Mouse (Mus musculus): ENCODE results near the gene Rnf144a. TPM values are rescaled to one million over a fixed set of nuclear protein-coding genes. Genes with fewer than 3 reads are reported as not detected.
A peak's percentile ranks its signal among the peaks of the same experiment; 100 is the strongest.
"Not testable (repeated sequence)": the region's sequence is repeated elsewhere in the genome, so short reads cannot be mapped to it uniquely, and the experiment has no call there.

Gene Rnf144a
- polyA plus RNA-seq, 1 experiment from 2014 or later, result 17.4 TPM

DNA sequence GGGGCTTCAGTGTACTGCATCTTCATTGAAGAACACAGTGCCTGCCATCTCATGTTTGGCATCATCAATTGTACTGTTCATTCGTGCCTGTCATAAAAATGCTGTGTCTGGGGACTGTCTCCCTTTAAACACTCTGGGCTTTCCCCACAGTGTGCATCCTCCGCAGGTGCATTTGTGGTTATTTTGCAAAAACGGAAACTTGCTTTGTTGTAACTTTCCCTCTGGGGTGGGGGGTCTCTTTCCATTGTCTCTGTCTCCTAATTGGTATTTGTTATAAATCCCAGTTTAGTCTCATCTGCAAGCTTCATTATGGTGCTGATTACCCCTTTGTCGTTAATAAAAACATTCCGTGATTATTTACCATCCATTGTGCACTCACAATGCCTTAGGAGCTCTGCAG is 112.2 kb downstream of the Rnf144a start:
- ATAC-seq (no peak), DNase-seq (ENCODE audit: low spot score) (no peak)
- H3K9me3 ChIP-seq (replicated peaks; ENCODE audit: control insufficient read depth, low read length), result no peaks in the 10 kb centered on the region
- 0 out of 2 replicates have a peak, but pooled peaks cover 5% of the 10 kb centered on the region for H3K36me3 ChIP-seq (ENCODE audit: control insufficient read depth, insufficient read depth, low read length)
- WGBS, result 37% methylated on average over 5 of the region's 5 CpGs
- H3K27me3 ChIP-seq (replicated peaks; ENCODE audit: control insufficient read depth, insufficient read depth, low read length), result no peaks in the 10 kb centered on the region
- no peak overlapping the region for H3K4me3 ChIP-seq (ENCODE audit: low read depth, low read length)
- no peaks in the 10 kb centered on the region for H3K4me1 ChIP-seq (ENCODE audit: control insufficient read depth, insufficient read depth, low read length)
- H3K4me2 ChIP-seq (ENCODE audit: low read length), result no peak overlapping the region
- no peak overlapping the region for H3K27ac ChIP-seq (ENCODE audit: low read depth, low read length)
- H3K9ac ChIP-seq (ENCODE audit: low read length), result no peak overlapping the region

DNA sequence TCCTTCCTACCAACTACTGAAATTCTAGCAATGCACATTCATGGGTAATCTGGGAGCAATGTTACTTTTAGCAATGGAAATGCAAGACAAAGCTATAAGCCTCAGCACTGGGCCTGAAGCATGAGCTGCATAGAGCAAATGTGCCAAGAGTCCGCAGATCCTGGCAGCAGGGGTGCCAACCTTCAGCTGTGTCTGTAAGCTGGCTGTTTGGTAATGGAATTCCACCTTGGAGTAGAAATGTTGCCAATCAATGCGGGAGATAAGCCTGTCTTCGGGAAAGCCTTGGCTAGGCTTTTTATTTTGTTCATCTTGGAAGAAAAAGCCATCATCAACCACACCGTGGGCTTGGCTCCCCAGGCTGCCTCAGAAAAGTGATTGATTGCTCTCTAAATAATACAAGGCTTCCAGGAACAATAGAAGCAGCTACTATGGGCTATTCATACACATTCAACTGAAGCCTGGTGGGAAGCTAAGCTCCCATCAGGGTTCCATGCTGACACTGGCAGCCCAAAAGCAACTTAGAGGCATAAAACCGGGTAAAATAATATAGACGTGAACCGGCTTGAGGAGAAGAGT is 115.5 kb downstream of the Rnf144a start:
- Histone ChIP-seq H3K4me3 (ENCODE audit: low read depth, low read length) (no peak overlapping the region), H3K9me3 (replicated peaks; ENCODE audit: control insufficient read depth, low read length) (no peaks in the 10 kb centered on the region), H3K27me3 (replicated peaks; ENCODE audit: control insufficient read depth, insufficient read depth, low read length) (no peaks in the 10 kb centered on the region), H3K36me3 (ENCODE audit: control insufficient read depth, insufficient read depth, low read length) (no peaks in the 10 kb centered on the region), H3K9ac (ENCODE audit: low read length) (no peak overlapping the region), H3K4me1 (ENCODE audit: control insufficient read depth, insufficient read depth, low read length) (no peaks in the 10 kb centered on the region), H3K4me2 (ENCODE audit: low read length) (no peak overlapping the region), H3K27ac (ENCODE audit: low read depth, low read length) (no peak overlapping the region)
- DNase-seq (ENCODE audit: low spot score), result peak; percentile 47
- peak; percentile 29; the same call in 1 of the 2 replicates for ATAC-seq
- WGBS, result 5% methylated on average over 7 of the region's 7 CpGs

DNA sequence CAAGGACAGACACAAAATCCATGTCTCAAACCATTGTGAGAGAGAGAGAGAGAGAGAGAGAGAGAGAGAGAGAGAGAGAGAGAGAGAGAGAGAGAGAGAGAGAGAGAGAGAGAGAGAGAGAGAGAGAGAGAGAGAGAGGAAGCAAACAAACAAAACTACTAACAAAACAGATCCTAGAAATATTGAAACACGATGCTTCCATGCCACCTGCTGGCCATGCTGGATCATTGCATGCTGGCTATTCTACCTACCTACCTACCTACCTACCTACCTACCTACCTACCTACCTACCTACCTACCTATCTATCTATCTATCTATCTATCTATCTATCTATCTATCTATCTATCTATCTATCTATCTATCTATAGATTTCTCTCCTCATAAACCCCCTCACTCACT is 119.1 kb downstream of the Rnf144a start:
- DNase-seq (ENCODE audit: low spot score), result peak; percentile 60
- ATAC-seq, result not testable (repeated sequence)

DNA sequence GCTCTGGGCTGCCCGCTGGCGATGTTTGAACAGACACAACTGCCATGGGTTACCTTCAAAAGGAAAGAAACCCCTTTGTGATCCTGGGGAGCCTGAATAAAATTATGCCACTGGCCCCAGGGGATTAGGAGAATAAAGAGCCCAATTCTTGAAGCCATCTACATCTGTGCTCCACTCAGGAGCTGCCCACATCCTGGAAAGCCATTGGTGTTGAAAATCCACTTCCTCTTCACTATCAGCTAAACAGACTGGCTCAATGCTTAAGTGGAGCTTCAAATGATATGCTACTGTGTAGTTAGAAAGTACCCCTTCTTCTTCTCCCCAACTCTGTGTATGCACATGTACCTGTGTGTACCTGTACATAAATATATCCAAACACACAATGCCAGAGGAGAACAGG is 125.9 kb downstream of the Rnf144a start:
- Histone ChIP-seq H3K4me3 (ENCODE audit: low read depth, low read length) (no peak overlapping the region), H3K27me3 (replicated peaks; ENCODE audit: control insufficient read depth, insufficient read depth, low read length) (no peaks in the 10 kb centered on the region), H3K4me1 (ENCODE audit: control insufficient read depth, insufficient read depth, low read length) (no peaks in the 10 kb centered on the region), H3K27ac (ENCODE audit: low read depth, low read length) (no peak overlapping the region), H3K36me3 (ENCODE audit: control insufficient read depth, insufficient read depth, low read length) (no peaks in the 10 kb centered on the region), H3K4me2 (ENCODE audit: low read length) (no peak overlapping the region), H3K9me3 (replicated peaks; ENCODE audit: control insufficient read depth, low read length) (no peaks in the 10 kb centered on the region), H3K9ac (ENCODE audit: low read length) (no peak overlapping the region)
- WGBS, result 74% methylated on average over 2 of the region's 2 CpGs
- no peak for ATAC-seq
- DNase-seq (ENCODE audit: low spot score), result no peak

More for the DNA sequence above, 119.1 kb downstream of the Rnf144a start:
- H3K4me1 ChIP-seq (ENCODE audit: control insufficient read depth, insufficient read depth, low read length); H3K4me2 ChIP-seq (ENCODE audit: low read length); H3K9ac ChIP-seq (ENCODE audit: low read length); H3K4me3 ChIP-seq (ENCODE audit: low read depth, low read length); H3K27ac ChIP-seq (ENCODE audit: low read depth, low read length); H3K27me3 ChIP-seq (replicated peaks; ENCODE audit: control insufficient read depth, insufficient read depth, low read length); H3K36me3 ChIP-seq (ENCODE audit: control insufficient read depth, insufficient read depth, low read length); H3K9me3 ChIP-seq (replicated peaks; ENCODE audit: control insufficient read depth, low read length): not testable (repeated sequence)
- 20% methylated on average over 1 of the region's 1 CpGs for WGBS

DNA sequence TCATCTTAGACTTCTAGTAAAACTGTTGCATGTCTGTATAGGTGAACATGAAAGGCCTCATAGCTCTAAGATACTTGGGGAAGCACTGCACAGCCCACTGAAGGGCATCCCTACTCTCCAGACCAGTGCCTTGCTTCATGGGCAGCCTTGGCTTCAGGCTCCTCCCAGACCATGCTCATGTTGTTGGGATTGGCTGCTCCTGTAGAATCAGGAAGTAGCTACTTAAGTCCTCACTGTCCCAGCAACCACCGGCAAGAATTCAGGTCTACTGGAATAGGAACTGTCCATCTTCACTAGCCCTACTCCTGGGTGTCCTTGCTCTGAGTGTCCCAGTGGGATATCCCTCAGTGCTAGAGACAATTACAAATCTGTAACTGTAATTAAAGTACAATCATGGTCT is 126.7 kb downstream of the Rnf144a start:
- no peak overlapping the region for H3K4me3 ChIP-seq (ENCODE audit: low read depth, low read length)
- H3K36me3 ChIP-seq (ENCODE audit: control insufficient read depth, insufficient read depth, low read length), result no peaks in the 10 kb centered on the region
- H3K9ac ChIP-seq (ENCODE audit: low read length), result no peak overlapping the region
- no peaks in the 10 kb centered on the region for H3K9me3 ChIP-seq (replicated peaks; ENCODE audit: control insufficient read depth, low read length)
- no peak overlapping the region for H3K27ac ChIP-seq (ENCODE audit: low read depth, low read length)
- H3K27me3 ChIP-seq (replicated peaks; ENCODE audit: control insufficient read depth, insufficient read depth, low read length), result no peaks in the 10 kb centered on the region
- 93% methylated on average over 1 of the region's 1 CpGs for WGBS
- no peaks in the 10 kb centered on the region for H3K4me1 ChIP-seq (ENCODE audit: control insufficient read depth, insufficient read depth, low read length)
- no peak overlapping the region for H3K4me2 ChIP-seq (ENCODE audit: low read length)
- no peak for DNase-seq (ENCODE audit: low spot score)
- ATAC-seq, result no peak

DNA sequence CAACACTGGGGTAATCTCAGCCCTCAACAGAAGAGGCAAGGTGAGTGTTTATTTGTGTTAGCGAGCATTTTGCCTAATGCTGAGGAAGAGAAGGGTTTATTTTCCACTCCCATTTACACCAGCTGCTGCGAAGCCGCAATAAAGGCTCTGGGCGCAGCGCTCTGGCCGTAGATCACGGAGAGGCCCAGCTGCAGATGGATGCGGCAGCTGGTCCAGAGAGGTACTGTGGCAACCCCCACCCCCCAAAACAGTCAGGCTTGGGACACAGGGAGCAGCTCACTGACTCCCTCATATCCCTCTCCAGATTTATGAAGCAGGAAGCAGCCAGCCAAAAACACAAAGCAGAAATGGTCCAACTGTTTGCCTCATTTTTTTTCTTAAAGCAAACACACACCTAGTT is 129.1 kb downstream of the Rnf144a start:
- WGBS, result 76% methylated on average over 8 of the region's 8 CpGs
- Histone ChIP-seq H3K4me3 (ENCODE audit: low read depth, low read length) (no peak overlapping the region), H3K4me2 (ENCODE audit: low read length) (no peak overlapping the region), H3K27ac (ENCODE audit: low read depth, low read length) (no peak overlapping the region), H3K36me3 (ENCODE audit: control insufficient read depth, insufficient read depth, low read length) (no peaks in the 10 kb centered on the region), H3K4me1 (ENCODE audit: control insufficient read depth, insufficient read depth, low read length) (no peaks in the 10 kb centered on the region), H3K27me3 (replicated peaks; ENCODE audit: control insufficient read depth, insufficient read depth, low read length) (no peaks in the 10 kb centered on the region), H3K9ac (ENCODE audit: low read length) (no peak overlapping the region), H3K9me3 (replicated peaks; ENCODE audit: control insufficient read depth, low read length) (no peaks in the 10 kb centered on the region)
- no peak for DNase-seq (ENCODE audit: low spot score)
- ATAC-seq, result no peak

DNA sequence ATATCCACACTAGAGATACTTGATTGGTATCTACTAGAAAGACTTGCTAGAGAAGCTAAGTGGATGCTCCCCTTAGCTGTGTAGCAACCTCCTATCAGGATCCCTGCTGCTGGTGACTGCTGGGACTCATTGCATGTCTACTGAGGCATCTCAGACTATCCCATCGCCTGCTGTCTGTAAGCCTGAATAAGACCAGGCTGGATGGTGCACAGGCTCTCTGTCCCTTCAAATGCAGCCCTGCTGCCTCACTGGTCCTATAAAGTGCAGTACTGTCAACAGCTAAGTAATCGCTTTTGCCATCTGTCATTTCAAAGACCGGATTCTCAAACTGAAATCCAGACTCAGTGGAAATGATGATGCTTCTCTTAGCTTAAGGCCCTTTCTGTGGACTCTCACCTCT is 129.6 kb downstream of the Rnf144a start:
- H3K4me2 ChIP-seq (ENCODE audit: low read length), result no peak overlapping the region
- no peak overlapping the region for H3K4me3 ChIP-seq (ENCODE audit: low read depth, low read length)
- no peaks in the 10 kb centered on the region for H3K4me1 ChIP-seq (ENCODE audit: control insufficient read depth, insufficient read depth, low read length)
- ATAC-seq (no peak), DNase-seq (ENCODE audit: low spot score) (no peak)
- H3K27ac ChIP-seq (ENCODE audit: low read depth, low read length), result no peak overlapping the region
- no peak overlapping the region for H3K9ac ChIP-seq (ENCODE audit: low read length)
- no peaks in the 10 kb centered on the region for H3K36me3 ChIP-seq (ENCODE audit: control insufficient read depth, insufficient read depth, low read length)
- no peaks in the 10 kb centered on the region for H3K27me3 ChIP-seq (replicated peaks; ENCODE audit: control insufficient read depth, insufficient read depth, low read length)
- no peaks in the 10 kb centered on the region for H3K9me3 ChIP-seq (replicated peaks; ENCODE audit: control insufficient read depth, low read length)
- 85% methylated on average over 3 of the region's 3 CpGs for WGBS

DNA sequence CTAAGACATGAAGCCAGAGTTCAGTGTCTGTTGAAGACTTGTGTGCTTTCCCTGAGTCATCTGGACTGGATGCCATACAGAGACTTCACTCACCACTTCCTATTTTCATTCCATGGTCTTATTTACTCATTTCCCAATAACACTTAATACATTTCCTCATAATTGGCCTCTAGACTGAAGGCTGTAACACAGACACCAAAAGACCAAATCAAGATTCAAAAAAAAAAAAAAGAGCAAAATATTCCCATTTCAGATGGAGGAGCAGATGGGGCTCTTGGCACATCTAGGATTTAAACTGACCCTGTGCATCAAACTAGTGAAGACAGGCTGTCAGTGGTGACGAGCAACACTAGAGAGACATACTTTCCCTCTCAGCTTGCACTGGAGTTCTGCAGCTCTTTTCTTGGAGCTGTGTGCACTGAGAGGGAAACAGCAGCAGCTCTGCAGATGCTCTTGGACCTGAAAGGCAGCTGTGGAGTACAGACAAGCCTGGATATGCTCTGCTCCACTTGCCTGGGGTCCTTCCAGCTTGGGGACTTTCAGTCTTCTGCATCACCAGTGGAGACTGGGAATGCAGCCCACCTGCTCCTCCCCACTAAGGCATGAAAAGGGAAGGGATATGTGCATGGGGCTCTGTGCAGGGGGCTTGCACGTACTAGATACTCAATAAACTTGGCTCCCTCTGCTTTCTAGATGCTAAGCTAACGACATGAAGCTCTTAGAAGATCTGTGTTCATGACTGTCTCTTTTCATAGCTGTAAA is 134.2 kb downstream of the Rnf144a start:
- H3K4me1 ChIP-seq (ENCODE audit: control insufficient read depth, insufficient read depth, low read length), result peaks cover 5% of the 10 kb centered on the region
- ATAC-seq, result peak; percentile 57; the same call in 1 of the 2 replicates
- peak; percentile 54 for DNase-seq (ENCODE audit: low spot score)
- no peak overlapping the region for H3K27ac ChIP-seq (ENCODE audit: low read depth, low read length)
- no peaks in the 10 kb centered on the region for H3K27me3 ChIP-seq (replicated peaks; ENCODE audit: control insufficient read depth, insufficient read depth, low read length)
- no peaks in the 10 kb centered on the region for H3K9me3 ChIP-seq (replicated peaks; ENCODE audit: control insufficient read depth, low read length)
- no peak overlapping the region for H3K9ac ChIP-seq (ENCODE audit: low read length)
- H3K36me3 ChIP-seq (ENCODE audit: control insufficient read depth, insufficient read depth, low read length), result no peaks in the 10 kb centered on the region
- no peak overlapping the region for H3K4me3 ChIP-seq (ENCODE audit: low read depth, low read length)
- no peak overlapping the region for H3K4me2 ChIP-seq (ENCODE audit: low read length)
- WGBS, result 64% methylated on average over 3 of the region's 3 CpGs

DNA sequence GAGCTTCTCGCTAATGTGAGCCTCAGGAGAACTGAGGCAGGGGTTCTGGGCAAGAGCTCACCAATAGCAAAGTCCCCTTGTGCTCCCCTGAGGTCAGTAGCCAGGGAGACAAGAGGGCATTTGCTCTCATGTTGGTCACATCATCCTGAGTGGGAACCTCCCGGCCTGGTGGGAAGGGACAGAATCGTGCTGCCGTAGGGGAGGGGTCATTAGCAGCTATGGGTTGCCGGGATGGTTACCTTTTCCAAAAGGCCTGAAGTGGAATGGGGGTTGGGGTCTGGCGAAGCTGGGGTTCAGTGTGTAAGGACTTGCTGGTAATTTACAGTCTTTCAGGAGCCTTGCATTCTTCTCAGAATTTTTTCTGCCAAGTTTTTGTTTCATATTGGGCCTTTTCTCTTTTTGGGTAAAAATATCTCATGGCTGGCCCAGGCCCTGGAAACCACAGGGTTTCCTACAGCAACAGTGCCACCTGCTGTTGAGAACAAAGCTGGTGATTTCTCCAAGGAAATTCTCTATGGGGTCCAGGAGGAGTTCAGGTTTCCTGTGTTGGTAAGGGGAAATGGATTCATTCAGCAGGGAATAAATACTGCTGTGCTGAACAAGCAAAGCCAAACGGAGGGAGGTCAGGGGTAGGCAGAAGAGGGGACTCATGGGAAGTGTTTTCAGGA is 137.9 kb downstream of the Rnf144a start:
- DNase-seq (ENCODE audit: low spot score) (peak; percentile 91), ATAC-seq (peak; percentile 75)
- H3K9ac ChIP-seq (ENCODE audit: low read length), result 0 out of 2 replicates have a peak overlapping the region, but pooled peaks have one; percentile 13
- no peak overlapping the region for H3K4me2 ChIP-seq (ENCODE audit: low read length)
- H3K27ac ChIP-seq (ENCODE audit: low read depth, low read length), result no peak overlapping the region
- no peaks in the 10 kb centered on the region for H3K9me3 ChIP-seq (replicated peaks; ENCODE audit: control insufficient read depth, low read length)
- H3K4me3 ChIP-seq (ENCODE audit: low read depth, low read length), result no peak overlapping the region
- H3K4me1 ChIP-seq (ENCODE audit: control insufficient read depth, insufficient read depth, low read length), result peaks cover 5% of the 10 kb centered on the region
- 19% methylated on average over 7 of the region's 7 CpGs for WGBS
- no peaks in the 10 kb centered on the region for H3K36me3 ChIP-seq (ENCODE audit: control insufficient read depth, insufficient read depth, low read length)
- H3K27me3 ChIP-seq (replicated peaks; ENCODE audit: control insufficient read depth, insufficient read depth, low read length), result no peaks in the 10 kb centered on the region
